Mouse (Mus musculus) heart, embryonic 15.5 days (tissue): ENCODE data around the gene Gm17606. TPM values are rescaled to one million over a fixed set of nuclear protein-coding genes. Genes with fewer than 3 reads are reported as not detected.
"Not testable (repeated sequence)": the region's sequence is repeated elsewhere in the genome, so short reads cannot be mapped to it uniquely, and the experiment has no call there.

Experiments
- ATAC-seq: fragments of 200-750 bp; cut with Nextera tagmentation; replicated peaks from 2 replicates; pipeline ENCODE4 v1.8.0; 2017; ENCODE audit warnings: low read depth, moderate TSS enrichment; ENCODE audit not compliant: insufficient number of reproducible peaks, insufficient read depth, low FRiP score
- H3K27ac ChIP-seq: fragments of 300-500 bp; sonication (generic); 2 replicates; pipeline ENCODE4 v1.5.1; 2015; ENCODE audit warnings: mild to moderate bottlenecking, inconsistent platforms
- H3K27me3 ChIP-seq: fragments of 300-500 bp; sonication (generic); 2 replicates; pipeline ENCODE4 v1.6.1; 2015; ENCODE audit warnings: inconsistent platforms
- H3K36me3 ChIP-seq: fragments of 300-500 bp; sonication (generic); 2 replicates; pipeline ENCODE4 v1.6.1; 2015; ENCODE audit warnings: mild to moderate bottlenecking, inconsistent platforms
- H3K4me1 ChIP-seq: fragments of 300-500 bp; sonication (generic); replicated peaks from 2 replicates; pipeline ENCODE4 v1.6.1; 2015; ENCODE audit warnings: inconsistent platforms
- H3K4me2 ChIP-seq: fragments of 300-500 bp; sonication (generic); 2 replicates; pipeline ENCODE4 v1.6.1; 2015; ENCODE audit warnings: inconsistent platforms, mild to moderate bottlenecking, moderate library complexity
- H3K4me3 ChIP-seq: fragments of 300-500 bp; sonication (generic); 2 replicates; pipeline ENCODE4 v1.5.1; 2015; ENCODE audit warnings: mild to moderate bottlenecking, inconsistent platforms
- H3K9ac ChIP-seq: fragments of 300-500 bp; sonication (generic); 2 replicates; pipeline ENCODE4 v1.6.1; 2015; ENCODE audit warnings: mild to moderate bottlenecking, inconsistent platforms
- H3K9me3 ChIP-seq: fragments of 300-500 bp; sonication (generic); replicated peaks from 2 replicates; pipeline ENCODE4 v1.6.1; 2016; ENCODE audit warnings: inconsistent platforms
- WGBS: fragments of 180-500 bp; shearing (Covaris S2); methylation state at CpG from one replicate; pipeline ENCODE4 v1.1.7; 2015; ENCODE audit warnings: mixed read lengths; 5-methylcytosine and 5-hydroxymethylcytosine counted together
- polyA plus RNA-seq: library from polyadenylated mRNA; unstranded; fragments of >200 nt; fragmentation: Nextera tagmentation; extraction: Ambion mirVana; gene quantifications from 2 replicates; pipeline ENCODE4 v1.2.1, GENCODE M21; 2015

The Gm17606 gene
- polyA plus RNA-seq, 1 experiment from 2014 or later = not detected

- peaks cover 8% of the 10 kb centered on the region; the same call in 1 of the 2 replicates for H3K36me3 ChIP-seq
- H3K4me3 ChIP-seq = no peak overlapping the region
- no peak overlapping the region for H3K27ac ChIP-seq
- H3K9ac ChIP-seq = no peak overlapping the region
- no peaks in the 10 kb centered on the region for H3K9me3 ChIP-seq
- H3K4me1 ChIP-seq = peaks cover 19% of the 10 kb centered on the region
- H3K4me2 ChIP-seq = no peak overlapping the region
- H3K27me3 ChIP-seq = no peaks in the 10 kb centered on the region
- ATAC-seq = no peak
- WGBS = 57% methylated on average over 8 of the region's 8 CpGs
These were observed 33.5 kb upstream of the Gm17606 start for GRCm38 (mm10) chr14:54607226-54607625.

- Histone ChIP-seq H3K4me1 (peaks cover 11% of the 10 kb centered on the region), H3K4me3 (no peak overlapping the region), H3K27me3 (no peaks in the 10 kb centered on the region), H3K4me2 (no peak overlapping the region), H3K27ac (no peak overlapping the region), H3K9ac (no peak overlapping the region), H3K9me3 (no peaks in the 10 kb centered on the region), H3K36me3 (peaks cover 19% of the 10 kb centered on the region)
- ATAC-seq = no peak
- 77% methylated on average over 4 of the region's 4 CpGs for WGBS
These were observed 31.5 kb upstream of the Gm17606 start for GRCm38 (mm10) chr14:54609245-54609644.

GRCm38 (mm10) chr14:54609962-54610361 lies 30.8 kb upstream of the Gm17606 start:
- Histone ChIP-seq H3K9ac (no peak overlapping the region), H3K4me3 (no peak overlapping the region), H3K4me2 (no peak overlapping the region), H3K27me3 (no peaks in the 10 kb centered on the region), H3K27ac (no peak overlapping the region), H3K9me3 (no peaks in the 10 kb centered on the region), H3K4me1 (peaks cover 8% of the 10 kb centered on the region), H3K36me3 (peaks cover 23% of the 10 kb centered on the region)
- 85% methylated on average over 4 of the region's 4 CpGs for WGBS
- no peak for ATAC-seq

- whole genome bisulfite sequencing = 74% methylated on average over 6 of the region's 6 CpGs
These were observed 30.1 kb upstream of the Gm17606 start for GRCm38 (mm10) chr14:54610648-54611047.

GRCm38 (mm10) chr14:54614130-54614529 lies 26.6 kb upstream of the Gm17606 start:
- H3K4me1 ChIP-seq, H3K27ac ChIP-seq, H3K9me3 ChIP-seq, H3K27me3 ChIP-seq, H3K9ac ChIP-seq, ATAC-seq, H3K4me3 ChIP-seq, H3K4me2 ChIP-seq: not testable (repeated sequence)
- peaks cover 35% of the 10 kb centered on the region for H3K36me3 ChIP-seq
- 91% methylated on average over 16 of the region's 16 CpGs for WGBS

More at GRCm38 (mm10) chr14:54610648-54611047, 30.1 kb upstream of the Gm17606 start:
- Histone ChIP-seq H3K27ac (no peak overlapping the region), H3K9me3 (no peaks in the 10 kb centered on the region), H3K27me3 (no peaks in the 10 kb centered on the region), H3K36me3 (peaks cover 30% of the 10 kb centered on the region), H3K4me1 (peaks cover 5% of the 10 kb centered on the region), H3K4me2 (no peak overlapping the region), H3K9ac (no peak overlapping the region), H3K4me3 (no peak overlapping the region)
- no peak for ATAC-seq

- no peak overlapping the region for H3K4me2 ChIP-seq
- H3K9me3 ChIP-seq = no peaks in the 10 kb centered on the region
- ATAC-seq = no peak
- H3K9ac ChIP-seq = no peak overlapping the region
- no peaks in the 10 kb centered on the region for H3K27me3 ChIP-seq
- peaks cover 33% of the 10 kb centered on the region for H3K36me3 ChIP-seq
- no peak overlapping the region for H3K27ac ChIP-seq
- 93% methylated on average over 16 of the region's 16 CpGs for WGBS
- peaks cover 9% of the 10 kb centered on the region; the same call in 1 of the 2 replicates for H3K4me1 ChIP-seq
- no peak overlapping the region for H3K4me3 ChIP-seq
These were observed 24.4 kb upstream of the Gm17606 start for GRCm38 (mm10) chr14:54616226-54616825.

- peaks cover 9% of the 10 kb centered on the region; the same call in 1 of the 2 replicates for H3K4me1 ChIP-seq
- peak overlapping the region; percentile 81 for H3K4me3 ChIP-seq
- H3K27ac ChIP-seq = peak overlapping the region; percentile 68
- H3K9ac ChIP-seq = peak overlapping the region; percentile 87
- H3K36me3 ChIP-seq = peaks cover 27% of the 10 kb centered on the region
- H3K4me2 ChIP-seq = peak overlapping the region; percentile 74
- WGBS = 2% methylated on average over 38 of the region's 38 CpGs
- no peaks in the 10 kb centered on the region for H3K9me3 ChIP-seq
- peak; percentile 33 for ATAC-seq
- H3K27me3 ChIP-seq = no peaks in the 10 kb centered on the region
These were observed 23.4 kb upstream of the Gm17606 start for GRCm38 (mm10) chr14:54617152-54617896.

GRCm38 (mm10) chr14:54617897-54618365 lies 22.8 kb upstream of the Gm17606 start, which contains the start of gene Psmb5:
Gene Psmb5, minus strand, starts transcription at chr14:54618022.
- Histone ChIP-seq H3K27ac (peak within 1 kb of the TSS; percentile 68), H3K4me3 (peak within 1 kb of the TSS; percentile 81), H3K4me2 (peak within 1 kb of the TSS; percentile 74), H3K9ac (peak within 1 kb of the TSS; percentile 87), H3K36me3 (peaks cover 22% of the 10 kb centered on the region), H3K9me3 (no peaks in the 10 kb centered on the region), H3K4me1 (peaks cover 9% of the 10 kb centered on the region; the same call in 1 of the 2 replicates), H3K27me3 (no peaks in the 10 kb centered on the region)
- under 1% methylated on average over 25 of the region's 25 CpGs for WGBS
- ATAC-seq = peak; percentile 86

- Histone ChIP-seq H3K27ac (no peak within 1 kb of the TSS), H3K36me3 (peaks cover 2% of the 10 kb centered on the region; the same call in 1 of the 2 replicates), H3K4me3 (no peak within 1 kb of the TSS), H3K4me1 (peaks cover 7% of the 10 kb centered on the region; the same call in 1 of the 2 replicates), H3K9me3 (no peaks in the 10 kb centered on the region), H3K4me2 (no peak within 1 kb of the TSS), H3K9ac (no peak within 1 kb of the TSS), H3K27me3 (no peaks in the 10 kb centered on the region)
- WGBS = 89% methylated on average over 1 of the region's 1 CpGs
- no peak for ATAC-seq
These were observed 19.6 kb upstream of the Gm17606 start, which contains the start of gene Psmb11 for GRCm38 (mm10) chr14:54621133-54621532. Gene Psmb11, plus strand, starts transcription at chr14:54621433.

- no peak overlapping the region for H3K4me3 ChIP-seq
- H3K9ac ChIP-seq = no peak overlapping the region
- 81% methylated on average over 6 of the region's 6 CpGs for WGBS
- no peak overlapping the region for H3K27ac ChIP-seq
- H3K4me2 ChIP-seq = no peak overlapping the region
- ATAC-seq = no peak
- no peaks in the 10 kb centered on the region for H3K4me1 ChIP-seq
- H3K36me3 ChIP-seq = no peaks in the 10 kb centered on the region
- H3K27me3 ChIP-seq = no peaks in the 10 kb centered on the region
- no peaks in the 10 kb centered on the region for H3K9me3 ChIP-seq
These were observed 17.4 kb upstream of the Gm17606 start for GRCm38 (mm10) chr14:54623334-54623733.

GRCm38 (mm10) chr14:54624976-54625375 lies 15.8 kb upstream of the Gm17606 start:
- Histone ChIP-seq H3K27ac (no peak overlapping the region), H3K36me3 (no peaks in the 10 kb centered on the region), H3K9me3 (no peaks in the 10 kb centered on the region), H3K4me2 (no peak overlapping the region), H3K27me3 (no peaks in the 10 kb centered on the region), H3K4me3 (no peak overlapping the region), H3K9ac (no peak overlapping the region), H3K4me1 (no peaks in the 10 kb centered on the region)
- 65% methylated on average over 10 of the region's 10 CpGs for WGBS
- ATAC-seq = no peak
